Mouse (Mus musculus): ENCODE results near the gene Mdga2.

DNA sequence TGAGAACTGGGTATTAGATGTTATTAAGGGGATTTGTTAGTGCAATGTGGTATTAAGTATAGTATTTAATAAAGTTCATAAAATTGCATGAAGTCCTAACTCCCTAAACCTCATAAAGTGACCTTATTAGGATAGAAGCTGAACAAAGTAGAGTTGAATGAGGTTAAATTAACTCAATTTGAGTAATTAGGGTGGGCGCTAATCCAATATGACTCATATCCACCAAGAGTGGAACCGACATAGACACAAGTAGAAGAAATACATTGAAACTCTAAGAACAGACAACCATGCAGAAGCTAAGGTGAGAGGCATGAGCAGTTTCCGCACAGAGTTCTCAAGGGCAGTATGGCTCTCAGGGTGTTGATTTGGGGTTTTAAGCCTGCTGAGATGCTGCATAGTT, 165.7 kb downstream of the Mdga2 start:
- no peak for TF ChIP-seq CTCF (IDR thresholded peaks at IDR 0.05; ENCODE audit: low read depth, low read length)
- TF ChIP-seq GATA1 (IDR thresholded peaks at IDR 0.05; ENCODE audit: borderline replicate concordance, low read length): no peak
- TF ChIP-seq GATA2 (IDR thresholded peaks at IDR 0.05; ENCODE audit: borderline replicate concordance, low read depth, low read length): no peak
- no peak for TF ChIP-seq TAL1 (conservative IDR thresholded peaks at IDR 0.05; ENCODE audit: low read depth, low read length)
- TF ChIP-seq POLR2AphosphoS5 (IDR thresholded peaks at IDR 0.05; ENCODE audit: insufficient replicate concordance, low read depth, low read length): no peak
